Mouse (Mus musculus) forebrain, embryonic 11.5 days (tissue): ENCODE data around the gene Il31. TPM values are rescaled to one million over a fixed set of nuclear protein-coding genes. Genes with fewer than 3 reads are reported as not detected.

ENCODE experiments used
- ATAC-seq: fragments of 200-750 bp; cut with Nextera tagmentation; replicated peaks from 2 replicates; pipeline ENCODE4 v1.8.0; 2017; ENCODE audit warnings: moderate TSS enrichment; ENCODE audit not compliant: low FRiP score
- DNase-seq: peaks from one replicate; pipeline ENCODE4 v3.0.0-alpha.2; 2017; ENCODE audit warnings: low spot score
- H3K27ac ChIP-seq: fragments of 300-500 bp; sonication (generic); 2 replicates; pipeline ENCODE4 v1.5.1; 2014; ENCODE audit warnings: low read depth, low read length
- H3K27me3 ChIP-seq: fragments of 300-500 bp; sonication (generic); 2 replicates; pipeline ENCODE4 v1.6.1; 2014; ENCODE audit warnings: mild to moderate bottlenecking, low read length, mixed read lengths; ENCODE audit not compliant: control insufficient read depth, insufficient read depth
- H3K36me3 ChIP-seq: fragments of 300-500 bp; sonication (generic); 2 replicates; pipeline ENCODE4 v1.6.1; 2014; ENCODE audit warnings: mild to moderate bottlenecking, low read length, moderate library complexity, mixed read lengths; ENCODE audit not compliant: control insufficient read depth, insufficient read depth
- H3K4me1 ChIP-seq: fragments of 300-500 bp; sonication (generic); replicated peaks from 2 replicates; pipeline ENCODE4 v1.6.1; 2014; ENCODE audit warnings: low read length, mixed read lengths; ENCODE audit not compliant: control insufficient read depth, insufficient read depth
- H3K4me2 ChIP-seq: fragments of 300-500 bp; sonication (generic); 2 replicates; pipeline ENCODE4 v1.6.1; 2014; ENCODE audit warnings: low read depth, mild to moderate bottlenecking, low read length, moderate library complexity, mixed read lengths; ENCODE audit not compliant: severe bottlenecking
- H3K4me3 ChIP-seq: fragments of 300-500 bp; sonication (generic); 2 replicates; pipeline ENCODE4 v1.5.1; 2014; ENCODE audit warnings: low read depth, low read length
- H3K9ac ChIP-seq: fragments of 300-500 bp; sonication (generic); 2 replicates; pipeline ENCODE4 v1.6.1; 2014; ENCODE audit warnings: low read length
- H3K9me3 ChIP-seq: fragments of 300-500 bp; sonication (generic); 2 replicates; pipeline ENCODE4 v1.6.1; 2016; ENCODE audit warnings: low read length, mixed read lengths; ENCODE audit not compliant: control insufficient read depth
- WGBS: fragments of 180-500 bp; shearing (Covaris S2); extraction: QIAGEN DNeasy Blood & Tissue Kit; methylation state at CpG from one replicate; pipeline ENCODE4 v1.1.7; 2014; 5-methylcytosine and 5-hydroxymethylcytosine counted together
- polyA plus RNA-seq: library from polyadenylated mRNA; unstranded; fragments of >200 nt; fragmentation: Nextera tagmentation; extraction: Ambion mirVana; gene quantifications from 2 replicates; pipeline ENCODE4 v1.2.1, GENCODE M21; 2014

Il31 gene
- polyA plus RNA-seq, 1 experiment from 2014 or later, result not detected

- Histone ChIP-seq H3K4me2 (peak overlapping the region; percentile 71), H3K4me1 (peaks cover 2% of the 10 kb centered on the region; the same call in 1 of the 2 replicates), H3K9me3 (no peaks in the 10 kb centered on the region), H3K4me3 (peak overlapping the region; percentile 48), H3K27ac (no peak overlapping the region), H3K36me3 (no peaks in the 10 kb centered on the region), H3K9ac (peak overlapping the region; percentile 68), H3K27me3 (no peaks in the 10 kb centered on the region)
- WGBS, result under 1% methylated on average over 59 of the region's 59 CpGs
- peak; percentile 95 for DNase-seq
- peak; percentile 92 for ATAC-seq
These were observed 18.8 kb upstream of the Il31 start for GRCm38 (mm10) chr5:123507936-123508723.

DNA sequence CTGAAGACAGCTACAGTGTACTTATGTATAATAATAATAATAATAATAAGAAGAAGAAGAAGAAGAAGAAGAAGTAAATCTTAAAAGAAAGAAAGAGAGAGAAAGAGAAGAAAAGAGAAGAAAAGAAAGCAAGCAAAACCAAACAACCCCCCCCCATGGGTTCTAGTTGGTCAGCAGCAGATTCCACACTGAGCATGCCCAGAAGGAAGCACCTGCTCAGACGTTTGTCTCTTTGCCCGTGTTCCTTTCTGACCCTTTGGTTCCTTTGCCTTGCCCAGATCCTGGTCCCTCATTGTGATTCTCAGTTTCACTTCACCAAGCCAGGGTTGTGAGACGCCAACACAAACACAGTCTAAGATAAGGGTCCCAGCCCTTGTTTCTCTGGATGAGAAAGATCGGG, 12.7 kb upstream of the Il31 start:
- H3K36me3 ChIP-seq, result no peaks in the 10 kb centered on the region
- no peaks in the 10 kb centered on the region for H3K27me3 ChIP-seq
- no peak overlapping the region for H3K27ac ChIP-seq
- WGBS, result 86% methylated on average over 4 of the region's 4 CpGs
- H3K9ac ChIP-seq, result no peak overlapping the region
- no peak for ATAC-seq
- H3K9me3 ChIP-seq, result no peaks in the 10 kb centered on the region
- H3K4me3 ChIP-seq, result no peak overlapping the region
- H3K4me1 ChIP-seq, result no peaks in the 10 kb centered on the region
- DNase-seq, result no peak
- H3K4me2 ChIP-seq, result no peak overlapping the region

GRCm38 (mm10) chr5:123499717-123500116, 10.4 kb upstream of the Il31 start:
- no peaks in the 10 kb centered on the region for H3K36me3 ChIP-seq
- no peak overlapping the region for H3K4me2 ChIP-seq
- no peaks in the 10 kb centered on the region for H3K9me3 ChIP-seq
- no peak overlapping the region for H3K27ac ChIP-seq
- no peak for DNase-seq
- H3K9ac ChIP-seq, result no peak overlapping the region
- WGBS, result 57% methylated on average over 4 of the region's 4 CpGs
- H3K4me3 ChIP-seq, result no peak overlapping the region
- no peaks in the 10 kb centered on the region for H3K4me1 ChIP-seq
- ATAC-seq, result no peak
- H3K27me3 ChIP-seq, result no peaks in the 10 kb centered on the region

GRCm38 (mm10) chr5:123489935-123490334, 646 bp upstream of the Il31 start:
- H3K4me3 ChIP-seq, result no peak overlapping the region
- H3K9me3 ChIP-seq, result no peaks in the 10 kb centered on the region
- H3K4me1 ChIP-seq, result peaks cover 6% of the 10 kb centered on the region; the same call in 1 of the 2 replicates
- no peak overlapping the region for H3K27ac ChIP-seq
- DNase-seq (no peak), ATAC-seq (no peak)
- no peak overlapping the region for H3K9ac ChIP-seq
- whole genome bisulfite sequencing, result 74% methylated on average over 9 of the region's 9 CpGs
- no peaks in the 10 kb centered on the region for H3K36me3 ChIP-seq
- no peaks in the 10 kb centered on the region for H3K27me3 ChIP-seq
- no peak overlapping the region for H3K4me2 ChIP-seq

DNA sequence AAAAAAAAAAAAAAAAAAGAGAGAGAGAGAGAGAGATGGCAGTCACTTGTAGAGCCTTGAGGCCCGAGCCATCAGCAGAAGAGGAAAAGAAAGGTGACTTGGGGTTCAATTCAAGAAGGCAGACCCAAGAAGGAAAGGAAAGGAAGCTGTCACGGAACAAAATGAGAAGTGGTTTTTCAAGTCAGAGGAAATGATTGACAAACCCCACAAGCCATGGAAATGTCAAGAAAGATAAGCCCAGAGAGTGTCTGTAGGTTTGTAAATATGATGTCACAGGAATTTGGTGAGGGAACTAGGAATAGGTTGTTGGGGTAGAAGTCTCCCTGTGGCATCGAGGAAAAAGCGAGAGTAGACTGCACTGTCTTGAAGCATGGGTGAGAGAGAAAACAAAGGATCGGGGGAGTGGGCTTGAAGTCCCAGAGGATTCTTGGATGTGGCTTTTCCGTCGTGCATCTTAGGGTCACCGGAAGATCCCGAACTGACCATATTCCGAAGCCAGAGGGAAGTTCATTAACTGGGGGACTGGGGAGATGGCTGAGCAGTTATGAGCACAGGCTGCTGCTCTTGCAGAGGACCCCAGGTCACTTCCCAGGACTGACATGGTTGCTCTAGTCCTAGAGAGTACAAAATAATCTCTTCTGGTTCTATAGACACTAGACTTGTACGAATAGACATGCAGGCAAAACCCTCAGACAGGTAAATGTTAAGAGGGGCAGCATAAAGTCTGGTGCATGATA, 1.5 kb downstream of the Il31 start:
- Histone ChIP-seq H3K9ac (no peak overlapping the region), H3K27me3 (no peaks in the 10 kb centered on the region), H3K4me3 (no peak overlapping the region), H3K36me3 (no peaks in the 10 kb centered on the region), H3K27ac (no peak overlapping the region), H3K4me1 (peaks cover 6% of the 10 kb centered on the region; the same call in 1 of the 2 replicates), H3K9me3 (no peaks in the 10 kb centered on the region), H3K4me2 (no peak overlapping the region)
- DNase-seq, result no peak
- 89% methylated on average over 11 of the region's 11 CpGs for WGBS
- no peak for ATAC-seq

GRCm38 (mm10) chr5:123473817-123474216, 15.5 kb downstream of the Il31 start:
- Histone ChIP-seq H3K36me3 (no peaks in the 10 kb centered on the region), H3K27me3 (no peaks in the 10 kb centered on the region), H3K4me2 (no peak overlapping the region), H3K4me3 (no peak overlapping the region), H3K9me3 (no peaks in the 10 kb centered on the region), H3K9ac (no peak overlapping the region), H3K4me1 (no peaks in the 10 kb centered on the region), H3K27ac (no peak overlapping the region)
- ATAC-seq (no peak), DNase-seq (no peak)
- 72% methylated on average over 5 of the region's 5 CpGs for WGBS

DNA sequence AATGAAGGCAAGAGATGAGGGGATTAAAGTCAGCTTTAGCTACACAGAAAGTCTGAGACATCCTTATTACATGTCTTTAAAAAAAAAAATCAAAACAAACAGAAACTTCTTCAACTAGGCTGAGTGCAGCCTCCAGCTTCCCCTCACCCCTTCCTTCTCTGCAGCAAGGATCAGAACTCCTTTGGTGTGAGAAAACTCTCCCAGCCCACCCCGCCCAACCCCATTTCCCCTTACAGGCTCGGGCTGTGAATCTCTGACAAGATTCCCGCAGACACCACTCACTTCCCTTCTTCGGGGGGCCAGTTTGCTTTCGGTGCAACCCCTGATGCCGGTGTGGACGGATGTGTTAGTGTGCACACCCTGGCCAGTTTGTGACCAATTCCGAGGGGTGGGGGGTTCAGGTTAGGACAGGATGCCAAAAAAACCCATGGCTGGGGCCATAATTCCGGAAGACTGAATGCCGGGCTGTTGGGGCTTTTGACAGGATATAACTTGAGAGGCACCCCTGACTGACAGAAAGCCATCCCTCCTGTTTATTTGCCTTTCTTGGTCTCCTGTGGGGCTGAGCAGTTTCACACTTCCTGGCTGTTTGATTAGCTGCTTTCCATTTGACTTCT, 18.4 kb downstream of the Il31 start:
- Histone ChIP-seq H3K27ac (no peak overlapping the region), H3K4me1 (no peaks in the 10 kb centered on the region), H3K9me3 (no peaks in the 10 kb centered on the region), H3K9ac (no peak overlapping the region), H3K4me3 (no peak overlapping the region), H3K36me3 (no peaks in the 10 kb centered on the region), H3K27me3 (no peaks in the 10 kb centered on the region), H3K4me2 (no peak overlapping the region)
- ATAC-seq (no peak), DNase-seq (peak; percentile 58)
- 70% methylated on average over 10 of the region's 10 CpGs for WGBS

GRCm38 (mm10) chr5:123464638-123465037, 24.7 kb downstream of the Il31 start:
- Histone ChIP-seq H3K9me3 (no peaks in the 10 kb centered on the region), H3K9ac (no peak overlapping the region), H3K36me3 (no peaks in the 10 kb centered on the region), H3K27me3 (no peaks in the 10 kb centered on the region), H3K27ac (no peak overlapping the region), H3K4me3 (no peak overlapping the region), H3K4me2 (no peak overlapping the region), H3K4me1 (no peaks in the 10 kb centered on the region)
- WGBS, result 92% methylated on average over 1 of the region's 1 CpGs
- DNase-seq, result no peak
- no peak for ATAC-seq
